Mouse (Mus musculus) right cerebral cortex, postnatal 36 days (tissue): ENCODE measurements around the gene Dscaml1.
A peak's percentile ranks its signal among the peaks of the same experiment; 100 is the strongest.

Experiments used
- DNase-seq, 2 experiments: peaks; one replicate each; pipeline ENCODE4 v3.0.0; 2022; ENCODE audit warnings: low spot score in 2 of 2, mixed read lengths in 1 of 2

The Dscaml1 gene

GRCm38 (mm10) chr9:45507482-45507881, 81.1 kb downstream of the Dscaml1 start:
- no peak for DNase-seq

GRCm38 (mm10) chr9:45510806-45511546, 84.5 kb downstream of the Dscaml1 start:
- no peak for DNase-seq

GRCm38 (mm10) chr9:45517993-45518705, 91.7 kb downstream of the Dscaml1 start:
- DNase-seq: peak; percentile 79

- DNase-seq: no peak
Measured at GRCm38 (mm10) chr9:45519841-45520240, 93.4 kb downstream of the Dscaml1 start.

- no peak for DNase-seq
Measured at GRCm38 (mm10) chr9:45522866-45523265, 96.4 kb downstream of the Dscaml1 start.

- DNase-seq: no peak
Measured at GRCm38 (mm10) chr9:45524505-45524904, 98.1 kb downstream of the Dscaml1 start.

GRCm38 (mm10) chr9:45533253-45533652, 106.8 kb downstream of the Dscaml1 start:
- DNase-seq: no peak

- no peak for DNase-seq
Measured at GRCm38 (mm10) chr9:45534472-45534988, 108.1 kb downstream of the Dscaml1 start.

- DNase-seq: peak in 1 of 2 experiments; percentile 69
Measured at GRCm38 (mm10) chr9:45537649-45538048, 111.2 kb downstream of the Dscaml1 start.

GRCm38 (mm10) chr9:45539265-45540044, 113.0 kb downstream of the Dscaml1 start:
- no peak for DNase-seq

GRCm38 (mm10) chr9:45546024-45546638, 119.7 kb downstream of the Dscaml1 start:
- DNase-seq: no peak

- no peak for DNase-seq
Measured at GRCm38 (mm10) chr9:45546902-45547578, 120.6 kb downstream of the Dscaml1 start.

GRCm38 (mm10) chr9:45549796-45550195, 123.4 kb downstream of the Dscaml1 start:
- DNase-seq: no peak

GRCm38 (mm10) chr9:45550210-45550609, 123.8 kb downstream of the Dscaml1 start:
- DNase-seq: no peak

GRCm38 (mm10) chr9:45550662-45551061, 124.2 kb downstream of the Dscaml1 start:
- no peak for DNase-seq

- DNase-seq: peak in 1 of 2 experiments; percentile 39
Measured at GRCm38 (mm10) chr9:45555036-45555826, 128.8 kb downstream of the Dscaml1 start.

GRCm38 (mm10) chr9:45556882-45557281, 130.5 kb downstream of the Dscaml1 start:
- DNase-seq: no peak

- DNase-seq: no peak
Measured at GRCm38 (mm10) chr9:45560987-45561386, 134.6 kb downstream of the Dscaml1 start.

GRCm38 (mm10) chr9:45566843-45567578, 140.6 kb downstream of the Dscaml1 start:
- DNase-seq: no peak
